In genomic region chr19:8578970-8579342, GRCm38 (mm10) we compare ENCODE assay signal across 8 mouse cellular contexts. TPM values are rescaled to one million over a fixed set of nuclear protein-coding genes. Genes with fewer than 3 reads are reported as not detected.
A peak's percentile ranks its signal among the peaks of the same experiment; 100 is the strongest.
DNase-seq lines count a peak whose midpoint lies in the region; ATAC-seq and TF ChIP-seq lines count a peak whose summit lies in the region.
"Had no signal": no experiment of that assay in that cellular context is flagged by ENCODE, and none has a peak within 500 bp of the region (broad histone marks: within the 10 kb centered on the region; RNA-seq: fewer than 3 reads in every experiment).

No protein-coding gene starts in this region.

- H3K27me3 ChIP-seq in hindbrain, embryonic 14.5 days (ENCODE audit: control insufficient read depth, insufficient read depth, low read length): no peaks in the 10 kb centered on the region
- H3K27me3 ChIP-seq in limb, embryonic 14.5 days (ENCODE audit: control insufficient read depth, insufficient read depth, low read length): no peaks in the 10 kb centered on the region

- no peaks in the 10 kb centered on the region for H3K9me3 ChIP-seq in hindbrain, embryonic 14.5 days (ENCODE audit: control insufficient read depth, low read length)
- no peaks in the 10 kb centered on the region for H3K9me3 ChIP-seq in limb, embryonic 14.5 days (ENCODE audit: control insufficient read depth, low read length)

- WGBS in hindbrain, embryonic 14.5 days: 55% methylated on average over 2 of the region's 2 CpGs
- 46% methylated on average over 2 of the region's 2 CpGs for WGBS in limb, embryonic 14.5 days

- ATAC-seq in hindbrain, embryonic 14.5 days (ENCODE audit: low FRiP score): no peak; the same call in 1 of the 2 replicates
- no peak for ATAC-seq in limb, embryonic 14.5 days (ENCODE audit: low FRiP score, low read depth)

- peaks cover 8% of the 10 kb centered on the region for H3K4me1 ChIP-seq in hindbrain, embryonic 14.5 days (replicated peaks; ENCODE audit: control insufficient read depth, insufficient read depth, low read length)
- peaks cover 3% of the 10 kb centered on the region for H3K4me1 ChIP-seq in limb, embryonic 14.5 days (ENCODE audit: control insufficient read depth, insufficient read depth, low read length)

- H3K27ac ChIP-seq in hindbrain, embryonic 14.5 days: no peak overlapping the region; the same call in 1 of the 2 replicates
- H3K27ac ChIP-seq in limb, embryonic 14.5 days (replicated peaks; ENCODE audit: low read depth, low read length): no peak overlapping the region
- H3K27ac ChIP-seq: liver, embryonic 14.5 days had no signal

- no peaks in the 10 kb centered on the region for H3K36me3 ChIP-seq in hindbrain, embryonic 14.5 days (replicated peaks; ENCODE audit: control insufficient read depth, insufficient read depth)
- H3K36me3 ChIP-seq in limb, embryonic 14.5 days (ENCODE audit: control insufficient read depth, insufficient read depth, low read length): no peaks in the 10 kb centered on the region

- TF ChIP-seq POLR2A in limb, embryonic 14.5 days (IDR thresholded peaks at IDR 0.05; ENCODE audit: borderline replicate concordance, extremely low read depth, insufficient read depth, insufficient read length): no peak

- peak overlapping the region; percentile 62 for H3K4me2 ChIP-seq in hindbrain, embryonic 14.5 days (replicated peaks)
- peak overlapping the region; percentile 76 for H3K4me2 ChIP-seq in limb, embryonic 14.5 days (replicated peaks; ENCODE audit: low read depth, low read length, severe bottlenecking)

- DNase-seq in right cerebral cortex, adult 18-20 months: peak; percentile 42
- DNase-seq in right cerebral cortex, postnatal 25 days: no peak
- no peak for DNase-seq in hindbrain, embryonic 14.5 days (ENCODE audit: low spot score)
- DNase-seq in limb, embryonic 14.5 days (ENCODE audit: low spot score): no peak
- peak; percentile 62 for DNase-seq in telencephalon, adult 2 months (ENCODE audit: low read depth, low spot score)
- DNase-seq in ovary, postnatal 10 days (ENCODE audit: low spot score): no peak
- DNase-seq in spleen, adult 18-20 months: no peak

- peak overlapping the region; percentile 50 for H3K9ac ChIP-seq in hindbrain, embryonic 14.5 days
- H3K9ac ChIP-seq in limb, embryonic 14.5 days (ENCODE audit: low read depth, low read length, severe bottlenecking): no peak overlapping the region
- H3K9ac ChIP-seq: liver, embryonic 14.5 days had no signal

- peak overlapping the region; percentile 26; the same call in 1 of the 2 replicates for H3K4me3 ChIP-seq in hindbrain, embryonic 14.5 days (replicated peaks; ENCODE audit: low read length)
- H3K4me3 ChIP-seq in limb, embryonic 14.5 days (replicated peaks; ENCODE audit: low read length): peak overlapping the region; percentile 34

RNA-seq across cellular contexts. Expression of gene Slc22a8, which starts 12.1 kb away (rescaled TPM):
- 9.2 and 11.9 TPM in 2 replicates for polyA plus RNA-seq in hindbrain, embryonic 14.5 days (2014; fragmentation: Nextera tagmentation; extraction: Ambion mirVana)
- 0.03 TPM in 1 of 2 replicates, not detected in the other for polyA plus RNA-seq in limb, embryonic 14.5 days (2012; rRNA removed)
- not detected in 2 replicates for polyA plus RNA-seq in limb, embryonic 14.5 days (2014; fragmentation: Nextera tagmentation; extraction: Ambion mirVana)

RNA-seq across cellular contexts. Expression of gene Slc22a6, which starts 38.9 kb away (rescaled TPM):
- 3.5 and 3.7 TPM in 2 replicates for polyA plus RNA-seq in hindbrain, embryonic 14.5 days (2014; fragmentation: Nextera tagmentation; extraction: Ambion mirVana)
- 0.03 and 0.15 TPM in 2 replicates for polyA plus RNA-seq in limb, embryonic 14.5 days (2012; rRNA removed)
- not detected in 2 replicates for polyA plus RNA-seq in limb, embryonic 14.5 days (2014; fragmentation: Nextera tagmentation; extraction: Ambion mirVana)

Comparison
In these comparisons a context has a peak if more than half of its experiments do, and no peak if none do; other contexts are left out.
1. DNase-seq: peak in right cerebral cortex, adult 18-20 months (single experiment) and telencephalon, adult 2 months (single experiment); none in right cerebral cortex, postnatal 25 days (single experiment), hindbrain, embryonic 14.5 days (single experiment), limb, embryonic 14.5 days (single experiment), ovary, postnatal 10 days (single experiment) and spleen, adult 18-20 months (0 of 2).